Comparison of ENCODE assay signal across 9 mouse cellular contexts in genomic region chr4:141021614-141021929, GRCm38 (mm10). TPM values are rescaled to one million over a fixed set of nuclear protein-coding genes. Genes with fewer than 3 reads are reported as not detected.
DNase-seq lines count a peak whose midpoint lies in the region; ATAC-seq and TF ChIP-seq lines count a peak whose summit lies in the region.
"Had no signal": no experiment of that assay in that cellular context is flagged by ENCODE, and none has a peak within 500 bp of the region (broad histone marks: within the 10 kb centered on the region; RNA-seq: fewer than 3 reads in every experiment).

No protein-coding gene starts in this region.

- no peak for TF ChIP-seq CTCF in brain, embryonic 14.5 days (IDR thresholded peaks at IDR 0.05; ENCODE audit: borderline replicate concordance, extremely low read depth, insufficient read depth, insufficient read length)

- no peaks in the 10 kb centered on the region for H3K9me3 ChIP-seq in heart, embryonic 12.5 days (replicated peaks)
- no peaks in the 10 kb centered on the region for H3K9me3 ChIP-seq in forebrain, embryonic 13.5 days (replicated peaks)
- H3K9me3 ChIP-seq in limb, embryonic 15.5 days = no peaks in the 10 kb centered on the region

- peak overlapping the region; percentile 96 for H3K27ac ChIP-seq in heart, embryonic 12.5 days (ENCODE audit: poor library complexity, severe bottlenecking)
- H3K27ac ChIP-seq in forebrain, embryonic 13.5 days = peak overlapping the region; percentile 96
- H3K27ac ChIP-seq in limb, embryonic 15.5 days = peak overlapping the region; percentile 88

- H3K4me3 ChIP-seq in heart, embryonic 12.5 days = no peak overlapping the region
- H3K4me3 ChIP-seq in forebrain, embryonic 13.5 days = no peak overlapping the region
- H3K4me3 ChIP-seq in limb, embryonic 15.5 days = no peak overlapping the region

- H3K36me3 ChIP-seq in heart, embryonic 12.5 days = peaks cover 27% of the 10 kb centered on the region
- H3K36me3 ChIP-seq in forebrain, embryonic 13.5 days (ENCODE audit: poor library complexity, severe bottlenecking) = peaks cover 74% of the 10 kb centered on the region
- peaks cover 29% of the 10 kb centered on the region for H3K36me3 ChIP-seq in limb, embryonic 15.5 days

- no peak for TF ChIP-seq POLR2A in brain, embryonic 14.5 days (IDR thresholded peaks at IDR 0.05; ENCODE audit: borderline replicate concordance, extremely low read depth, insufficient read depth, insufficient read length, poor library complexity, severe bottlenecking)

- 69% methylated on average over 11 of the region's 11 CpGs for WGBS in heart, embryonic 12.5 days
- WGBS in forebrain, embryonic 13.5 days = 26% methylated on average over 11 of the region's 11 CpGs
- WGBS in limb, embryonic 15.5 days = 50% methylated on average over 11 of the region's 11 CpGs

- peak overlapping the region; percentile 43; the same call in 1 of the 2 replicates for H3K9ac ChIP-seq in heart, embryonic 12.5 days
- peak overlapping the region; percentile 59; the same call in 1 of the 2 replicates for H3K9ac ChIP-seq in forebrain, embryonic 13.5 days
- H3K9ac ChIP-seq in limb, embryonic 15.5 days = no peak overlapping the region

- peaks cover 60% of the 10 kb centered on the region for H3K4me1 ChIP-seq in heart, embryonic 12.5 days (replicated peaks)
- H3K4me1 ChIP-seq in forebrain, embryonic 13.5 days = peaks cover 53% of the 10 kb centered on the region
- H3K4me1 ChIP-seq in limb, embryonic 15.5 days = peaks cover 61% of the 10 kb centered on the region

- H3K27me3 ChIP-seq in heart, embryonic 12.5 days (replicated peaks) = no peaks in the 10 kb centered on the region
- H3K27me3 ChIP-seq in forebrain, embryonic 13.5 days = no peaks in the 10 kb centered on the region
- H3K27me3 ChIP-seq in limb, embryonic 15.5 days = no peaks in the 10 kb centered on the region

- no peak for DNase-seq in heart, adult 11 months
- peak; percentile 80 for DNase-seq in brain, embryonic 14.5 days (ENCODE audit: low read depth)
- no peak for DNase-seq in spleen, adult 18-20 months
- no peak for DNase-seq in adrenal gland, adult 18-20 months (ENCODE audit: low spot score in 2 of 2)
- no peak for DNase-seq in embryo, embryonic 11 days
- DNase-seq: adrenal gland, adult 2 months had no signal

- peak overlapping the region; percentile 43; the same call in 1 of the 2 replicates for H3K4me2 ChIP-seq in heart, embryonic 12.5 days
- peak overlapping the region; percentile 37 for H3K4me2 ChIP-seq in forebrain, embryonic 13.5 days
- H3K4me2 ChIP-seq in limb, embryonic 15.5 days = no peak overlapping the region

- peak; percentile 11; the same call in 1 of the 2 replicates for ATAC-seq in heart, embryonic 12.5 days (ENCODE audit: insufficient number of reproducible peaks, low FRiP score)
- peak; percentile 57 for ATAC-seq in forebrain, embryonic 13.5 days
- no peak for ATAC-seq in limb, embryonic 15.5 days (ENCODE audit: insufficient number of reproducible peaks, low FRiP score, low TSS enrichment, low read depth)

RNA-seq across cellular contexts. Expression of gene Mfap2, which starts 11.4 kb away (rescaled TPM):
- polyA plus RNA-seq in heart, embryonic 12.5 days (2016; fragmentation: Nextera tagmentation; extraction: Ambion mirVana) = 245 and 246 TPM in 2 replicates
- polyA plus RNA-seq in brain, embryonic 14.5 days (2012; rRNA removed) = 186 and 220 TPM in 2 replicates
- polyA plus RNA-seq in forebrain, embryonic 13.5 days (2015; fragmentation: Nextera tagmentation; extraction: Ambion mirVana) = 253 and 270 TPM in 2 replicates
- polyA plus RNA-seq in limb, embryonic 15.5 days (2015; fragmentation: Nextera tagmentation; extraction: Ambion mirVana) = 958 and 1,066 TPM in 2 replicates
- total RNA-seq in adrenal gland, adult 18-20 months (2021) = 1 to 10 TPM; 6.4 to 6.6 TPM

RNA-seq across cellular contexts. Expression of gene Atp13a2, which starts 34.9 kb away (rescaled TPM):
- polyA plus RNA-seq in heart, embryonic 12.5 days (2016; fragmentation: Nextera tagmentation; extraction: Ambion mirVana) = 33.1 and 35.6 TPM in 2 replicates
- polyA plus RNA-seq in brain, embryonic 14.5 days (2012; rRNA removed) = 260 and 278 TPM in 2 replicates
- 76.9 and 85.9 TPM in 2 replicates for polyA plus RNA-seq in forebrain, embryonic 13.5 days (2015; fragmentation: Nextera tagmentation; extraction: Ambion mirVana)
- 37.3 and 41.0 TPM in 2 replicates for polyA plus RNA-seq in limb, embryonic 15.5 days (2015; fragmentation: Nextera tagmentation; extraction: Ambion mirVana)
- 10 to 100 TPM; 30.2 to 31.0 TPM for total RNA-seq in adrenal gland, adult 18-20 months (2021)

RNA-seq across cellular contexts. Expression of gene Crocc, which starts 38.8 kb away (rescaled TPM):
- 6.3 and 6.7 TPM in 2 replicates for polyA plus RNA-seq in heart, embryonic 12.5 days (2016; fragmentation: Nextera tagmentation; extraction: Ambion mirVana)
- polyA plus RNA-seq in brain, embryonic 14.5 days (2012; rRNA removed) = 40.4 and 42.5 TPM in 2 replicates
- 7.4 and 7.7 TPM in 2 replicates for polyA plus RNA-seq in forebrain, embryonic 13.5 days (2015; fragmentation: Nextera tagmentation; extraction: Ambion mirVana)
- polyA plus RNA-seq in limb, embryonic 15.5 days (2015; fragmentation: Nextera tagmentation; extraction: Ambion mirVana) = 4.0 and 5.8 TPM in 2 replicates
- total RNA-seq in adrenal gland, adult 18-20 months (2021) = 1 to 10 TPM; 6.4 to 6.9 TPM

RNA-seq across cellular contexts. Expression of gene Necap2, which starts 56.6 kb away (rescaled TPM):
- 43.2 and 44.3 TPM in 2 replicates for polyA plus RNA-seq in heart, embryonic 12.5 days (2016; fragmentation: Nextera tagmentation; extraction: Ambion mirVana)
- polyA plus RNA-seq in brain, embryonic 14.5 days (2012; rRNA removed) = 58.5 and 74.2 TPM in 2 replicates
- polyA plus RNA-seq in forebrain, embryonic 13.5 days (2015; fragmentation: Nextera tagmentation; extraction: Ambion mirVana) = 44.9 and 48.0 TPM in 2 replicates
- polyA plus RNA-seq in limb, embryonic 15.5 days (2015; fragmentation: Nextera tagmentation; extraction: Ambion mirVana) = 95.8 and 104 TPM in 2 replicates
- 10 to 100 TPM; 59.3 to 61.1 TPM for total RNA-seq in adrenal gland, adult 18-20 months (2021)
